Mouse (Mus musculus): ENCODE data around the gene Dcaf10. TPM values are rescaled to one million over a fixed set of nuclear protein-coding genes. Genes with fewer than 3 reads are reported as not detected.

Gene Dcaf10
- polyA plus RNA-seq, 1 experiment from 2014 or later: 15.6 TPM

DNA sequence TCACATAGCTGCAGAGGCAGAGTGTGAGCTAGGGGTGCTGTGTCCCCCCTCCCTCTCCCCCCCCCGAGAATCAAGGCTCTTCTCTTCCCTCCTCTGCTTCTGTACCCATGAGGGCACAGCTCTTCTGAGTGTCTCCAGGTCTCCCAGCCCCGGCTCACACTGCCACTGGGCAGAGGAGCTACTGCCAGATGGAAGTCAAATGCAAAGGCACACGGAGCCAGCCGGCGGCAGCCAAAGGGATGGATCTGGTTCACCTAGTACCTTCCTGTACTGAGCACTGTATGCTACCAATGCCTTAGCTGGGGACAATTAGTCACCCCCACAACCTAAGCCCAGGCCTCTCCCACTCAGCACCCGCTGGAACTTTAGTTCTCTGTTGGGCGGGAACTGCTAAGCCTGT is 74.4 kb downstream of the Dcaf10 start:
- H3K36me3 ChIP-seq (replicated peaks; ENCODE audit: control insufficient read depth, insufficient read depth, low read depth, low read length): no peaks in the 10 kb centered on the region
- H3K4me3 ChIP-seq (ENCODE audit: low read depth, low read length): no peak overlapping the region
- WGBS: 67% methylated on average over 7 of the region's 7 CpGs

DNA sequence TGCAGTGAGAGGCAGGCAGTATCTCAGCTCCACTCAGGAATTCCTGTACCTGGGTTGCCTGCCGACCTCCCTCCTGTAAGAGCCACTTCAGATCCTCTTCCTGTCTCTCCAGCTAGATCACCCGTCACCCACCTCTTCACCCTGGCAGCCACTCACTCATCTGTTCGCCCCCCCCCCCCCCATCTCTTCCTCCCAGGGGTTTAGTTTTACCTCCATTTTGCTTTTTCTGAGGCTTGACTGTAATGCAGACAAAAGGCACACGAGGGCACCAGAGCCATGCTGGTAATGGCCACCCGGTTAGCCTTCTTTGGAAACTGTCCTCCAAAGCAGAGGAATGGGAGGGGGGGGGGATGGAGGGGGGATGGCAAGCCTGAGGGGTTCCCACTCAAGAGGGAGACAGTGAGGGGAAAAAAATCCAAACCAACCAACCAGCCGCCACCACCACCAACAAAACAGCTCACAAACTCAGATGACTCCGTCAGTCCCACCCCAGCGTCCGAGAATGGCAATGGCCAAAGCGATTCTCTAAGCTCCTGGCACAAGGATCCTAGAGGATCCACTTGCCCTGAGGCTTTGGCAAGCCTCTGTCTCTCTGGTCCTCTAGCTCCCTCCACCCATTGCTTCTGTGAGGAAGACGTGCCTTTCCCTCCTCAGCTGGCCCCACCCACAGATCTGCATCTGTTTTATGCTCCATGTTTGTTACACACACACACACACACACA is 76.5 kb downstream of the Dcaf10 start:
- H3K27me3 ChIP-seq (ENCODE audit: control insufficient read depth, insufficient read depth, low read length): no peaks in the 10 kb centered on the region
- no peaks in the 10 kb centered on the region for H3K9me3 ChIP-seq (replicated peaks; ENCODE audit: control insufficient read depth, low read length)
- H3K36me3 ChIP-seq (replicated peaks; ENCODE audit: control insufficient read depth, insufficient read depth, low read depth, low read length): no peaks in the 10 kb centered on the region
- WGBS: 27% methylated on average over 10 of the region's 11 CpGs
- H3K4me3 ChIP-seq (ENCODE audit: low read depth, low read length): no peak overlapping the region
- peak; percentile 79 for DNase-seq (ENCODE audit: low spot score)
- peak overlapping the region; percentile 22; the same call in 1 of the 2 replicates for H3K9ac ChIP-seq (replicated peaks; ENCODE audit: low read length)
- H3K4me1 ChIP-seq (ENCODE audit: control insufficient read depth, insufficient read depth, low read length): peaks cover 3% of the 10 kb centered on the region
- no peak overlapping the region for H3K27ac ChIP-seq (replicated peaks; ENCODE audit: low read depth, low read length)
- H3K4me2 ChIP-seq (ENCODE audit: low read depth, low read length): no peak overlapping the region; the same call in 1 of the 2 replicates
- no peak for ATAC-seq (replicated peaks; ENCODE audit: insufficient number of reproducible peaks, low FRiP score, low TSS enrichment, low read depth)

More for the DNA sequence above, 74.4 kb downstream of the Dcaf10 start:
- DNase-seq (ENCODE audit: low spot score) (no peak), ATAC-seq (replicated peaks; ENCODE audit: insufficient number of reproducible peaks, low FRiP score, low TSS enrichment, low read depth) (no peak)
- Histone ChIP-seq H3K27ac (replicated peaks; ENCODE audit: low read depth, low read length) (no peak overlapping the region), H3K27me3 (ENCODE audit: control insufficient read depth, insufficient read depth, low read length) (no peaks in the 10 kb centered on the region), H3K9ac (replicated peaks; ENCODE audit: low read length) (no peak overlapping the region), H3K4me1 (ENCODE audit: control insufficient read depth, insufficient read depth, low read length) (peaks cover under 1% of the 10 kb centered on the region), H3K4me2 (ENCODE audit: low read depth, low read length) (no peak overlapping the region), H3K9me3 (replicated peaks; ENCODE audit: control insufficient read depth, low read length) (no peaks in the 10 kb centered on the region)

DNA sequence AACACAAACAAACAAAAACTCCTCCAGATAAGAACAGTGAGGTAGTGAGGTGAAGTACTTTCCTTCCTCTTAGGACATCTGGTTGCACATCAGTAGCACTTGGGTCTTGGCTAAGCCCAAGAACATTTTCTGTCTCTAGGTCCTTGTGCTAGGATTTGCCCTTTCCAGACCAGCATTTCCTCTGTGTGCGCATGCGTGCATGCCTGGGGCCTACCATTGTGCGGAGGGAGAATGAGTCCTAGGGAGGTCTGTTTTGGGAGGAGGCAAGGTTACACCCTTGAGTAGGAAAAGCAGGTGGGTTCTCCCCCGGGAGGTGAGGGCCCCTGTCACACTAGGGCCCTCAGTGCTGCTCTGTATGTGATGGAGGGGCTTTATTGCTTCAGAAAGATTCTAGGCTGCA is 77.2 kb downstream of the Dcaf10 start:
- no peaks in the 10 kb centered on the region for H3K9me3 ChIP-seq (replicated peaks; ENCODE audit: control insufficient read depth, low read length)
- ATAC-seq (replicated peaks; ENCODE audit: insufficient number of reproducible peaks, low FRiP score, low TSS enrichment, low read depth) (no peak), DNase-seq (ENCODE audit: low spot score) (no peak)
- H3K4me1 ChIP-seq (ENCODE audit: control insufficient read depth, insufficient read depth, low read length): peaks cover 3% of the 10 kb centered on the region
- H3K9ac ChIP-seq (replicated peaks; ENCODE audit: low read length): no peak overlapping the region
- H3K27ac ChIP-seq (replicated peaks; ENCODE audit: low read depth, low read length): no peak overlapping the region
- 80% methylated on average over 4 of the region's 4 CpGs for whole genome bisulfite sequencing
- H3K36me3 ChIP-seq (replicated peaks; ENCODE audit: control insufficient read depth, insufficient read depth, low read depth, low read length): no peaks in the 10 kb centered on the region
- H3K4me3 ChIP-seq (ENCODE audit: low read depth, low read length): no peak overlapping the region
- H3K4me2 ChIP-seq (ENCODE audit: low read depth, low read length): no peak overlapping the region
- no peaks in the 10 kb centered on the region for H3K27me3 ChIP-seq (ENCODE audit: control insufficient read depth, insufficient read depth, low read length)

DNA sequence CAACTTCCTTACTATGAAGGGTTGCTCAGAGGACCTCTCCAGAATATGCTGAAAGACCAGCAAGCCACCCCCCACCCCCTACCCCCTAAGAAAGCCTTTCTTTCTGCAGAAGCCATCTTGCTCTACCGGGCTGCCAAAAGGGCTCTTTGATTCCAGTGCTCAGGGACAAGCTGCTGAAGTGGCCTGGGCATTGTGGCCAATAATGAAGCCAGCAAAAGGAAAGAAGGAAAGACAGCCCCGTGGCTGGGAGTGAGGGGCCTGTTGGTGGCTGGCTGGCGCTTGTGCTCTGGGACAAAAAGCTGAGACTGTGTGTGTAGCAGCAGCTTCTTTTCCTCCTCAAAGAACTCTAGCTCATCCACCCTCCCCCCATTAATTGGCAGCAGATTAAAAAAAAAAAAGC is 78.8 kb downstream of the Dcaf10 start:
- no peak overlapping the region for H3K4me3 ChIP-seq (ENCODE audit: low read depth, low read length)
- no peaks in the 10 kb centered on the region for H3K36me3 ChIP-seq (replicated peaks; ENCODE audit: control insufficient read depth, insufficient read depth, low read depth, low read length)
- H3K27me3 ChIP-seq (ENCODE audit: control insufficient read depth, insufficient read depth, low read length): no peaks in the 10 kb centered on the region
- ATAC-seq (replicated peaks; ENCODE audit: insufficient number of reproducible peaks, low FRiP score, low TSS enrichment, low read depth) (no peak), DNase-seq (ENCODE audit: low spot score) (no peak)
- no peak overlapping the region for H3K27ac ChIP-seq (replicated peaks; ENCODE audit: low read depth, low read length)
- H3K4me2 ChIP-seq (ENCODE audit: low read depth, low read length): no peak overlapping the region
- H3K4me1 ChIP-seq (ENCODE audit: control insufficient read depth, insufficient read depth, low read length): peaks cover 3% of the 10 kb centered on the region
- H3K9me3 ChIP-seq (replicated peaks; ENCODE audit: control insufficient read depth, low read length): no peaks in the 10 kb centered on the region
- WGBS: 36% methylated on average over 3 of the region's 3 CpGs
- H3K9ac ChIP-seq (replicated peaks; ENCODE audit: low read length): no peak overlapping the region; the same call in 1 of the 2 replicates

DNA sequence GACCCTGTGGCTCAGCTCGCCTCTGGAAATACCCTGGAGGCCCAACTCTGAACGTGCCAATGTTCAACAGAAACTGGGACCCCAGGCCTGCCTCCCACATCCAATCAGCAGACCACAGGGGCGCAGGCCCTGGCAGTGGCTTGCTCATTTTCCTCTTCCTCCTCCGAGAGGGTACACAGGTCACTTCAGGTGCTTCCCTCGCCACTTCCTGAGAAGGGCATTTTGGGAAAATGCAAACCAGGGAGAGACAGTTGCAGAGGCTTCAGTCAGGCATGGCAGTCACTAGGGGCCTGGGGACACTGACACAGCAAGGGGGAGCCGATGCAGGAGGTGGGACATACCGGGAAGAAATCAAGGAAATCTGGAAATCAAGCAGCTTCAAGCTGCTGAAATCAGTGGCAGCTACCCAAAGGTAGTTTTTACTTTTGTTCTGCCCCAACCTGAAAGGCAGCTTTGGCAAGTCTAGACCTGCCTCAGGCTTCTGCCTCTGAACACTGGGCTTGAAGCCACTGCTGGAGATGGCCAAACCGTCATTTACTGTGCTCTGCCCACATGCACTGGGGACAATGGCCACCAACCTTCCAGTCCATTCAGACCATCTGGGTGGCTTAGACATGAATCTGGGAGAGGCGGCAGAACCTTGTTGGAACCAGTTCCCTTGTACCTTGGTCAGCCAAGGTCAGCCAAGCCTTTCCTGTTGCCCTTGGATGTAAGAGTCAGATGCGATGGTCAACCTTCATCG is 79.8 kb downstream of the Dcaf10 start:
- ATAC-seq (replicated peaks; ENCODE audit: insufficient number of reproducible peaks, low FRiP score, low TSS enrichment, low read depth) (no peak), DNase-seq (ENCODE audit: low spot score) (peak; percentile 54)
- whole genome bisulfite sequencing: 68% methylated on average over 11 of the region's 11 CpGs
- H3K27me3 ChIP-seq (ENCODE audit: control insufficient read depth, insufficient read depth, low read length): no peaks in the 10 kb centered on the region
- no peaks in the 10 kb centered on the region for H3K9me3 ChIP-seq (replicated peaks; ENCODE audit: control insufficient read depth, low read length)
- H3K27ac ChIP-seq (replicated peaks; ENCODE audit: low read depth, low read length): no peak overlapping the region; the same call in 1 of the 2 replicates
- H3K4me1 ChIP-seq (ENCODE audit: control insufficient read depth, insufficient read depth, low read length): peaks cover 3% of the 10 kb centered on the region
- no peak overlapping the region for H3K4me2 ChIP-seq (ENCODE audit: low read depth, low read length)
- H3K9ac ChIP-seq (replicated peaks; ENCODE audit: low read length): peak overlapping the region; percentile 18; the same call in 1 of the 2 replicates
- H3K4me3 ChIP-seq (ENCODE audit: low read depth, low read length): no peak overlapping the region
- no peaks in the 10 kb centered on the region for H3K36me3 ChIP-seq (replicated peaks; ENCODE audit: control insufficient read depth, insufficient read depth, low read depth, low read length)

DNA sequence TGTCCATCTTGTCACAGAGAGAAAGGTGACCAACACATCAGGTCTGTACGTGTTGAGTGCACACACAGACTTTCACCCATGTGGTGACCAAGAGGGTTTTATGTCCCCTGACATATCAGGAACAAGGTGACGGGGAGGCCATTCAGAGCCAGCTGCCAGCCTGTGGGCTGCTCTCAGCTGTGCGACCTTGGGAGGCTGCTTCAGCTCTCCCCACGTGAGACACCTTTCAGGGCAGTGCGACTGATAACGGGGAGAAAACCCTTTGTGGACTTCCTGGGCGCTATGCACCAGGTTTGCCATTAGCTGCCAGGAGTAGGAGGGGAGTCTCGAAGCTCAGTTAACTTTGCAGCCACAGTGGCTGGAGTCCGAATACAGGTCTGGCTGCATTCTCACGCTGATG is 80.7 kb downstream of the Dcaf10 start:
- peaks cover 3% of the 10 kb centered on the region for H3K4me1 ChIP-seq (ENCODE audit: control insufficient read depth, insufficient read depth, low read length)
- H3K27ac ChIP-seq (replicated peaks; ENCODE audit: low read depth, low read length): no peak overlapping the region

DNA sequence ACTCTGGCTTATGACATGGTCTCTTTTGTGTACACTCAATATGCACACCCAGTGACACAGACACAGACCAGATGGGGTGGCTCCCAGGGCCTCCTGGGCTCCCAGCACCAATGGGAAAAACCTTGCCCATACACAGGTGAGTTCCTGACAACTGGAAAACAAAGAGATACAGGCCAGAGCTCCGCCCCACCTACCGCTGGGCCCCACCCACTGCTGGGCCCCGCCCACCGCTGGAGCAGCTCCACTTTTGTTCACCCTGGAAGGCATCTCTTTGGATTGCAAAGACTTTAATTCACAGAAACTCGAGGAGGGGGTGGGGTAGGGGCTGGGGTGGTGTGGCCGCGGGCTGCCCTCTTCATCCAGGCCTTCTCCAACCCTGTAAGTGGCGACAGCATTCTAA is 81.5 kb downstream of the Dcaf10 start:
- no peak overlapping the region for H3K9ac ChIP-seq (replicated peaks; ENCODE audit: low read length)
- H3K4me1 ChIP-seq (ENCODE audit: control insufficient read depth, insufficient read depth, low read length): peaks cover 3% of the 10 kb centered on the region
- no peaks in the 10 kb centered on the region for H3K9me3 ChIP-seq (replicated peaks; ENCODE audit: control insufficient read depth, low read length)
- DNase-seq (ENCODE audit: low spot score): no peak
- no peak overlapping the region for H3K27ac ChIP-seq (replicated peaks; ENCODE audit: low read depth, low read length)
- no peak overlapping the region for H3K4me3 ChIP-seq (ENCODE audit: low read depth, low read length)
- WGBS: 27% methylated on average over 8 of the region's 8 CpGs
- H3K27me3 ChIP-seq (ENCODE audit: control insufficient read depth, insufficient read depth, low read length): no peaks in the 10 kb centered on the region
- H3K36me3 ChIP-seq (replicated peaks; ENCODE audit: control insufficient read depth, insufficient read depth, low read depth, low read length): no peaks in the 10 kb centered on the region
- no peak overlapping the region for H3K4me2 ChIP-seq (ENCODE audit: low read depth, low read length)
- ATAC-seq (replicated peaks; ENCODE audit: insufficient number of reproducible peaks, low FRiP score, low TSS enrichment, low read depth): no peak

More for the DNA sequence above, 80.7 kb downstream of the Dcaf10 start:
- H3K9me3 ChIP-seq (replicated peaks; ENCODE audit: control insufficient read depth, low read length): no peaks in the 10 kb centered on the region
- H3K4me2 ChIP-seq (ENCODE audit: low read depth, low read length): no peak overlapping the region
- no peak for ATAC-seq (replicated peaks; ENCODE audit: insufficient number of reproducible peaks, low FRiP score, low TSS enrichment, low read depth)
- no peak overlapping the region for H3K4me3 ChIP-seq (ENCODE audit: low read depth, low read length)
- no peaks in the 10 kb centered on the region for H3K27me3 ChIP-seq (ENCODE audit: control insufficient read depth, insufficient read depth, low read length)
- no peaks in the 10 kb centered on the region for H3K36me3 ChIP-seq (replicated peaks; ENCODE audit: control insufficient read depth, insufficient read depth, low read depth, low read length)
- no peak for DNase-seq (ENCODE audit: low spot score)
- 88% methylated on average over 10 of the region's 10 CpGs for WGBS
- no peak overlapping the region for H3K9ac ChIP-seq (replicated peaks; ENCODE audit: low read length)
